Mouse (Mus musculus) hindbrain, embryonic 12.5 days (tissue): ENCODE data around the gene Cc2d1a. TPM values are rescaled to one million over a fixed set of nuclear protein-coding genes. Genes with fewer than 3 reads are reported as not detected.

ENCODE experiments used
- ATAC-seq: fragments of 200-750 bp; cut with Nextera tagmentation; 2 replicates; pipeline ENCODE4 v1.8.0; 2017; ENCODE audit warnings: moderate TSS enrichment; ENCODE audit not compliant: low FRiP score
- H3K27ac ChIP-seq: fragments of 300-500 bp; sonication (generic); 2 replicates; pipeline ENCODE4 v1.5.1; 2016; ENCODE audit warnings: mild to moderate bottlenecking
- H3K27me3 ChIP-seq: fragments of 300-500 bp; sonication (generic); 2 replicates; pipeline ENCODE4 v1.6.1; 2016; ENCODE audit warnings: mild to moderate bottlenecking
- H3K36me3 ChIP-seq: fragments of 300-500 bp; sonication (generic); 2 replicates; pipeline ENCODE4 v1.6.1; 2016; ENCODE audit warnings: mild to moderate bottlenecking
- H3K4me1 ChIP-seq: fragments of 300-500 bp; sonication (generic); 2 replicates; pipeline ENCODE4 v1.6.1; 2016
- H3K4me2 ChIP-seq: fragments of 300-500 bp; sonication (generic); replicated peaks from 2 replicates; pipeline ENCODE4 v1.6.1; 2016; ENCODE audit warnings: mild to moderate bottlenecking
- H3K4me3 ChIP-seq: fragments of 300-500 bp; sonication (generic); 2 replicates; pipeline ENCODE4 v1.5.1; 2016; ENCODE audit warnings: mild to moderate bottlenecking
- H3K9ac ChIP-seq: fragments of 300-500 bp; sonication (generic); 2 replicates; pipeline ENCODE4 v1.6.1; 2016; ENCODE audit warnings: mild to moderate bottlenecking, moderate library complexity
- H3K9me3 ChIP-seq: fragments of 300-500 bp; sonication (generic); replicated peaks from 2 replicates; pipeline ENCODE4 v1.6.1; 2016; ENCODE audit warnings: mild to moderate bottlenecking
- WGBS: fragments of 180-500 bp; shearing (Covaris S2); methylation state at CpG from one replicate; pipeline ENCODE4 v1.1.7; 2016; 5-methylcytosine and 5-hydroxymethylcytosine counted together
- microRNA counts: library from miRNA; unstranded; fragments of <30 nt; microRNA quantifications from one replicate; lab custom pipeline; 2017
- microRNA-seq: library from miRNA; unstranded; fragments of <30 nt; microRNA quantifications from one replicate; pipeline ENCODE4, GENCODE M21; 2017
- polyA plus RNA-seq: library from polyadenylated mRNA; unstranded; fragments of >200 nt; fragmentation: Nextera tagmentation; extraction: Ambion mirVana; gene quantifications from 2 replicates; pipeline ENCODE4 v1.2.1, GENCODE M21; 2016

Cc2d1a gene
- polyA plus RNA-seq, 1 experiment from 2014 or later, result 21.7 TPM

DNA sequence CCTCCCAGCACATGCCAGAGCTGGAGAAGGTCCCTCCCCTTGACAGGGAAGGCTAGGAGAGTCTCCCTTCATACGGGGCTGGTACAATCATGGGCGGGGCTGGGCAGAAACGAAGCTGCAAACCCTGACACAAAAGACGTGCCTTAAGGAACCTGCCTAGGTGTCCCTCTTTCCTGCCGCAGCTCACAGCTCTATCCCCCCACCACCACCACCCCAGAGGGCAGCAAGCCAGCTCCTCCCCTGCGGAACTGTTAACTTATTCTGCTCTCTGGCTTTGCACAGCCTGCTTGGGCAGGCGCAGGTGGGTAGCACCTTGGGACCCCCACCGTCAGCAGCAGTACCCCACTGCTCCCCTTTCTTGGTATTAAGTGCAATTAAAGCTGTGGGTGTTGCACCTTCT is 51.7 kb downstream of the Cc2d1a start:
- Histone ChIP-seq H3K9ac (no peak overlapping the region), H3K27me3 (no peaks in the 10 kb centered on the region), H3K4me1 (no peaks in the 10 kb centered on the region), H3K9me3 (no peaks in the 10 kb centered on the region), H3K27ac (no peak overlapping the region), H3K4me2 (no peak overlapping the region), H3K4me3 (no peak overlapping the region), H3K36me3 (peaks cover 88% of the 10 kb centered on the region)
- WGBS, result 74% methylated on average over 8 of the region's 8 CpGs
- ATAC-seq, result no peak

DNA sequence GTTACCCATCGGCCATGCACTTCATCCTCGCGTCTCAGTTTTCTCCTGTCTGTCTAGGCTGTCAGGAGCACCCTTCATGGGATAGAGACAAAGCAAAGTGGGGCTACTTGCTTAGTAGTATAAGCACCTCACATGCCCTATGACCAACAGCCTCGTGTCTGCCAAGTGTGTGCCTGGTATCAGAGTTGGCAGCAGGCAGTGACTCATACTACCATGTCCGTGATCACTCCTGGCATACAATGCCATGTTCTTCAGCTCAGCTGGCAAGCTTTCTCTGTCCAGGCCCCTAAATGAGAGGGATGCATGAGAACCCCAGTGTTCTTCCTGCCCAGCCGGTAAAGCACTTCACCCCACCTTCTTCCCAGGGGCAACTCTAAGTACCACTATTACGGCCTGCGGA is 57.2 kb downstream of the Cc2d1a start:
- no peak overlapping the region for H3K4me2 ChIP-seq
- ATAC-seq, result no peak
- H3K4me3 ChIP-seq, result no peak overlapping the region
- H3K27ac ChIP-seq, result no peak overlapping the region
- H3K9ac ChIP-seq, result no peak overlapping the region
- no peaks in the 10 kb centered on the region for H3K27me3 ChIP-seq
- no peaks in the 10 kb centered on the region for H3K4me1 ChIP-seq
- H3K36me3 ChIP-seq, result peaks cover 74% of the 10 kb centered on the region
- WGBS, result 89% methylated on average over 8 of the region's 8 CpGs
- no peaks in the 10 kb centered on the region for H3K9me3 ChIP-seq

DNA sequence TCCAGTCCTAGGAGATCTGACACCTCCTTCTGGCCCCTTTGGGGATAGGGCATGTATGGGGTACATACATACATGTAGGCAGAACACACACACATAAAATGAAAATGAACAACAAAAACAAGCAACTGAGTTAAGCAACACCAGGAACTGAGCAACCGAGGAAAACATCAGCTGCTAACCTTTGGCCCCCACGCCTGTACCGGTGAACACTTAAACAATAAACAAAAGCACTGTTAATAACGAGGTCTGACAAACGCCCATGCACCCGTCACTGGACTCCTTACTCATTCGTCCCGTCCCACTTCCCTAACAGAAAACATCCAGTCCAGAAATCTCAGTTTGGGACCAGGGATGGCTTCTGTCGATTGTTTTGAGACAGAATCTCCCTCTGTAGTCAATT is 58.5 kb downstream of the Cc2d1a start:
- Histone ChIP-seq H3K27me3 (no peaks in the 10 kb centered on the region), H3K9ac (no peak overlapping the region), H3K9me3 (no peaks in the 10 kb centered on the region), H3K4me3 (no peak overlapping the region), H3K36me3 (peaks cover 65% of the 10 kb centered on the region), H3K4me2 (no peak overlapping the region), H3K4me1 (peaks cover 5% of the 10 kb centered on the region), H3K27ac (no peak overlapping the region)
- no peak for ATAC-seq
- WGBS, result 79% methylated on average over 9 of the region's 9 CpGs

DNA sequence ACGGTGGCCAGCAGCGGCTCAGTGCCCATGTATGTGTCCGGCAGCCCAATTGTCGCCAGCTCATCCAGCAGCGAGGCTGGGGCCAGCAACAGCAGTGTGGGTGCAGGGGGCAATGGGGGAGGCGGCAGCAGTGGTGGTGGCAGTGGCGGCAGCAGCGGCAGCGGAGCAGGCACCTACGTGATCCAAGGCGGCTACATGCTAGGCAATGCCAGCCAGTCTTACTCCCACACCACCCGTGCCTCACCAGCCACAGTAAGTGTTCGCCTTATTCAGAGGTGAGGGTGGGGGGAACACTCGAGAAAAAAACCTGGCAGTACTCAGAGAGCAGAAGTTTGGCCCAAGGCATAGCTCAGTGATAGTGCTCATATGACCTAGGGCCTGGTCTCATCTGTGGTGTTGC is 59.9 kb downstream of the Cc2d1a start:
- Histone ChIP-seq H3K9me3 (no peaks in the 10 kb centered on the region), H3K27me3 (no peaks in the 10 kb centered on the region; the same call in 1 of the 2 replicates), H3K27ac (no peak overlapping the region), H3K9ac (no peak overlapping the region), H3K4me1 (peaks cover 8% of the 10 kb centered on the region), H3K4me3 (no peak overlapping the region), H3K4me2 (no peak overlapping the region), H3K36me3 (peaks cover 61% of the 10 kb centered on the region)
- WGBS, result 97% methylated on average over 14 of the region's 14 CpGs
- ATAC-seq, result no peak

GRCm38 (mm10) chr8:84087156-84087555 is 60.6 kb downstream of the Cc2d1a start:
- Histone ChIP-seq H3K4me2 (no peak overlapping the region), H3K9me3 (no peaks in the 10 kb centered on the region), H3K36me3 (peaks cover 61% of the 10 kb centered on the region), H3K27me3 (no peaks in the 10 kb centered on the region; the same call in 1 of the 2 replicates), H3K4me1 (peaks cover 8% of the 10 kb centered on the region), H3K27ac (no peak overlapping the region), H3K4me3 (no peak overlapping the region), H3K9ac (no peak overlapping the region)
- WGBS, result 92% methylated on average over 7 of the region's 7 CpGs
- no peak for ATAC-seq

DNA sequence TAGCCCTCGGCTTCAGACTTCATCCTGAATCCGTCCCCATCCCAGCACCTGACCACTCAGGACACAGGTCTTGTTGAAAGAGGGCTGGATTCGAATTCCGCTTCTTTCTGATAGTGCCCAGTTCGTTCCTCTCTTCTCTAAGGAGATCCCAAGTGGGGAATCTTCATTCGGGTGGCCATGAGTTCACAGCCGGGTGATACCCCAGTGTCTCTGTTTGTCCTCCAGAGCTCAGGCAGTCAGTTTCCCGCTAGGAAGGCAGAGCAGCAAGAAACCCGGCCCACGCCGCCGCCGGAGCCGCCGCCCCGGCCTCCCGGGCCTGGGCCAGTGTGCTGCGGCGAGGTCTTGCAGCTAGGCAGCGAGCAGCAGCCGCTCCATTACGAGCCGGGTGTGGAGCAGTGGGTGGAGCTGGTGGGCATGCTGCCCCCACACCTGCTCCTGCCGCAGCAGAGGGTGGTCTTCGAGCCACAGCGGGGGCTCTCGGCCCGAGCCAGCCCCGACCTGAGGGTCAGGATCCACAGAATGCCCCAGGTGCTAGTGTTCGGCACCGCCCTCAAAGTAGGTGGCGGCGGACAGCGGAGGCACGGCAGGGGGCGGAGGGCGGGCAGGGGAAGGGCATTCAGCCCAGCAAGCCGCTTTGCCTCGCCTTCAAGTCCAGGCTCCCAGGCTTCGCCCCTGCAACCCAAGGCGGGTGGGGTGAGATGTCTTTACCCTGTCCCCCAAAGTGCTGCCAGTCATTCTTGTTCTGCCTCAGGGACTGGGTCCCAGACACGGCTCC is 63.2 kb downstream of the Cc2d1a start:
- peak overlapping the region; percentile 45; the same call in 1 of the 2 replicates for H3K9ac ChIP-seq
- peaks cover 65% of the 10 kb centered on the region for H3K36me3 ChIP-seq
- no peaks in the 10 kb centered on the region for H3K9me3 ChIP-seq
- H3K4me3 ChIP-seq, result no peak overlapping the region
- peaks cover 8% of the 10 kb centered on the region for H3K4me1 ChIP-seq
- no peaks in the 10 kb centered on the region; the same call in 1 of the 2 replicates for H3K27me3 ChIP-seq
- H3K4me2 ChIP-seq, result peak overlapping the region; percentile 26
- no peak; the same call in 1 of the 2 replicates for ATAC-seq
- H3K27ac ChIP-seq, result no peak overlapping the region
- WGBS, result 30% methylated on average over 42 of the region's 42 CpGs

- peaks cover 67% of the 10 kb centered on the region for H3K36me3 ChIP-seq
- 0 out of 2 replicates have a peak, but pooled peaks have one; percentile 35 for ATAC-seq
- peaks cover 8% of the 10 kb centered on the region for H3K4me1 ChIP-seq
- no peak overlapping the region for H3K4me2 ChIP-seq
- H3K4me3 ChIP-seq, result no peak overlapping the region
- no peak overlapping the region; the same call in 1 of the 2 replicates for H3K9ac ChIP-seq
- no peak overlapping the region for H3K27ac ChIP-seq
- no peaks in the 10 kb centered on the region; the same call in 1 of the 2 replicates for H3K27me3 ChIP-seq
- WGBS, result 26% methylated on average over 8 of the region's 8 CpGs
- H3K9me3 ChIP-seq, result no peaks in the 10 kb centered on the region
These were observed 63.9 kb downstream of the Cc2d1a start for GRCm38 (mm10) chr8:84083829-84084241.

MicroRNA genes within 50 kb of the gene (microRNA counts, 519-probe panel; counts per million panel counts)
- microRNA mmu-miR-181c (lab: Ali Mortazavi, UCI) (3,224 counts per million, percentile 72 among the panel's probes with 10 or more counts), microRNA mmu-miR-709 (lab: Ali Mortazavi, UCI) (2,497 counts per million, percentile 64 among the panel's probes with 10 or more counts)

Small RNAs within 50 kb of the gene (microRNA-seq; reads per million reads assigned to microRNA genes)
- gene Gm25110 (not detected), gene Mir181c (11,545 reads per million, percentile 95 among the genes with 10 or more reads in this experiment), gene Mir181d (9,048 reads per million, percentile 94 among the genes with 10 or more reads in this experiment), gene Mir709 (not detected)

Other genes starting within 250 kb of the Cc2d1a start
- gene Adgrl1, start 247.8 kb downstream of the Cc2d1a start, polyA plus RNA-seq, result 38.7 and 41.5 TPM in 2 replicates
- 1.0 and 1.1 TPM in 2 replicates for gene Gm10644, start 192.7 kb downstream of the Cc2d1a start, polyA plus RNA-seq
- gene Asf1b, start 192.4 kb downstream of the Cc2d1a start, polyA plus RNA-seq, result 37.6 and 40.9 TPM in 2 replicates
- gene Prkaca, start 174.9 kb downstream of the Cc2d1a start, polyA plus RNA-seq, result 201 and 213 TPM in 2 replicates
- 8.5 and 9.8 TPM in 2 replicates for gene Samd1, start 150.3 kb downstream of the Cc2d1a start, polyA plus RNA-seq
- gene 1700067K01Rik, start 146.4 kb downstream of the Cc2d1a start, polyA plus RNA-seq, result 0.89 and 1.5 TPM in 2 replicates
- gene 2210011C24Rik, start 135.8 kb downstream of the Cc2d1a start, polyA plus RNA-seq, result not detected in 2 replicates
- 8.6 and 10.9 TPM in 2 replicates for gene Palm3, start 126.5 kb downstream of the Cc2d1a start, polyA plus RNA-seq
- gene Il27ra, start 105.3 kb downstream of the Cc2d1a start, polyA plus RNA-seq, result 0.14 and 0.33 TPM in 2 replicates
- gene Rln3, start 102.9 kb downstream of the Cc2d1a start, polyA plus RNA-seq, result not detected in 2 replicates
- gene Gm10643, start 82.8 kb downstream of the Cc2d1a start, polyA plus RNA-seq, result 2.1 and 3.0 TPM in 2 replicates
- 8.9 and 9.4 TPM in 2 replicates for gene Rfx1, start 81.1 kb downstream of the Cc2d1a start, polyA plus RNA-seq
- gene Dcaf15, start 43.2 kb downstream of the Cc2d1a start, polyA plus RNA-seq, result 16.4 and 19.7 TPM in 2 replicates
- 0.39 and 0.50 TPM in 2 replicates for gene Podnl1, start 21.9 kb downstream of the Cc2d1a start, polyA plus RNA-seq
- gene 4930432K21Rik, start 89 bp upstream of the Cc2d1a start, polyA plus RNA-seq, result 1.6 and 1.9 TPM in 2 replicates
- gene Nanos3, start 37.3 kb upstream of the Cc2d1a start, polyA plus RNA-seq, result 5.8 and 7.2 TPM in 2 replicates
- 57.5 and 59.0 TPM in 2 replicates for gene Zswim4, start 89.1 kb upstream of the Cc2d1a start, polyA plus RNA-seq
- gene D8Ertd738e, start 101.8 kb upstream of the Cc2d1a start, polyA plus RNA-seq, result 255 and 266 TPM in 2 replicates
- gene Mri1, start 109.4 kb upstream of the Cc2d1a start, polyA plus RNA-seq, result 57.3 and 62.9 TPM in 2 replicates
- 18.4 and 22.0 TPM in 2 replicates for gene Ccdc130, start 122.4 kb upstream of the Cc2d1a start, polyA plus RNA-seq
- gene Cacna1a, start 240.5 kb upstream of the Cc2d1a start, polyA plus RNA-seq, result 13.3 and 16.1 TPM in 2 replicates